ENCODE assay signal across 8 mouse cellular contexts in genomic region chr2:11288531-11288846, GRCm38 (mm10).
A peak's percentile ranks its signal among the peaks of the same experiment; 100 is the strongest.
DNase-seq lines count a peak whose midpoint lies in the region; ATAC-seq lines count a peak whose summit lies in the region.

No protein-coding gene starts in this region.

- peaks cover 3% of the 10 kb centered on the region; the same call in 1 of the 2 replicates for H3K4me1 ChIP-seq in forebrain, embryonic 16.5 days (replicated peaks; ENCODE audit: control insufficient read depth, insufficient read depth, low read length)
- peaks cover 6% of the 10 kb centered on the region; the same call in 1 of the 2 replicates for H3K4me1 ChIP-seq in hindbrain, embryonic 13.5 days (replicated peaks)

- peak overlapping the region; percentile 28; the same call in 1 of the 2 replicates for H3K4me2 ChIP-seq in forebrain, embryonic 16.5 days (ENCODE audit: low read length)
- peak overlapping the region; percentile 33 for H3K4me2 ChIP-seq in hindbrain, embryonic 13.5 days

- H3K9me3 ChIP-seq in forebrain, embryonic 16.5 days (ENCODE audit: control insufficient read depth, low read length) = no peaks in the 10 kb centered on the region
- no peaks in the 10 kb centered on the region for H3K9me3 ChIP-seq in hindbrain, embryonic 13.5 days

- 4% methylated on average over 7 of the region's 7 CpGs for WGBS in forebrain, embryonic 16.5 days
- 6% methylated on average over 7 of the region's 7 CpGs for WGBS in hindbrain, embryonic 13.5 days

- peak; percentile 85 for DNase-seq in NIH3T3 (ENCODE audit: low read depth)
- DNase-seq in cerebellum, adult 18-20 months = peak; percentile 75 to 82
- peak; percentile 85 to 92 for DNase-seq in layer of hippocampus, postnatal 10 days (ENCODE audit: low spot score in 2 of 2)
- DNase-seq in lung, postnatal 4 days = peak; percentile 74 to 85
- DNase-seq in right cerebral cortex, adult 18-20 months = peak; percentile 87
- peak; percentile 63 to 64 for DNase-seq in urinary bladder, adult 18-20 months (ENCODE audit: low spot score in 2 of 2)

- ATAC-seq in forebrain, embryonic 16.5 days = peak; percentile 94
- peak; percentile 93 for ATAC-seq in hindbrain, embryonic 13.5 days (ENCODE audit: low FRiP score)

- no peak overlapping the region for H3K27ac ChIP-seq in forebrain, embryonic 16.5 days (ENCODE audit: low read length)
- no peak overlapping the region for H3K27ac ChIP-seq in hindbrain, embryonic 13.5 days

- no peak overlapping the region for H3K4me3 ChIP-seq in forebrain, embryonic 16.5 days (replicated peaks; ENCODE audit: low read length)
- H3K4me3 ChIP-seq in hindbrain, embryonic 13.5 days = no peak overlapping the region

- H3K27me3 ChIP-seq in forebrain, embryonic 16.5 days (replicated peaks; ENCODE audit: control insufficient read depth, insufficient read depth, low read length) = no peaks in the 10 kb centered on the region
- H3K27me3 ChIP-seq in hindbrain, embryonic 13.5 days = no peaks in the 10 kb centered on the region

- no peak overlapping the region for H3K9ac ChIP-seq in forebrain, embryonic 16.5 days (replicated peaks; ENCODE audit: low read depth, low read length)
- H3K9ac ChIP-seq in hindbrain, embryonic 13.5 days = no peak overlapping the region

- H3K36me3 ChIP-seq in forebrain, embryonic 16.5 days (ENCODE audit: control insufficient read depth, insufficient read depth) = no peaks in the 10 kb centered on the region
- no peaks in the 10 kb centered on the region for H3K36me3 ChIP-seq in hindbrain, embryonic 13.5 days
